Mouse (Mus musculus) cerebellum, adult (tissue): ENCODE results near the gene Fbh1.
A peak's percentile ranks its signal among the peaks of the same experiment; 100 is the strongest.

ENCODE experiments used
- ATAC-seq: cut with Nextera tagmentation; 2 replicates; pipeline ENCODE4 v1.9.2; 2017; ENCODE audit warnings: mild to moderate bottlenecking, moderate library complexity, mixed read lengths; ENCODE audit not compliant: insufficient number of reproducible peaks, low FRiP score, low TSS enrichment

Fbh1 gene

DNA sequence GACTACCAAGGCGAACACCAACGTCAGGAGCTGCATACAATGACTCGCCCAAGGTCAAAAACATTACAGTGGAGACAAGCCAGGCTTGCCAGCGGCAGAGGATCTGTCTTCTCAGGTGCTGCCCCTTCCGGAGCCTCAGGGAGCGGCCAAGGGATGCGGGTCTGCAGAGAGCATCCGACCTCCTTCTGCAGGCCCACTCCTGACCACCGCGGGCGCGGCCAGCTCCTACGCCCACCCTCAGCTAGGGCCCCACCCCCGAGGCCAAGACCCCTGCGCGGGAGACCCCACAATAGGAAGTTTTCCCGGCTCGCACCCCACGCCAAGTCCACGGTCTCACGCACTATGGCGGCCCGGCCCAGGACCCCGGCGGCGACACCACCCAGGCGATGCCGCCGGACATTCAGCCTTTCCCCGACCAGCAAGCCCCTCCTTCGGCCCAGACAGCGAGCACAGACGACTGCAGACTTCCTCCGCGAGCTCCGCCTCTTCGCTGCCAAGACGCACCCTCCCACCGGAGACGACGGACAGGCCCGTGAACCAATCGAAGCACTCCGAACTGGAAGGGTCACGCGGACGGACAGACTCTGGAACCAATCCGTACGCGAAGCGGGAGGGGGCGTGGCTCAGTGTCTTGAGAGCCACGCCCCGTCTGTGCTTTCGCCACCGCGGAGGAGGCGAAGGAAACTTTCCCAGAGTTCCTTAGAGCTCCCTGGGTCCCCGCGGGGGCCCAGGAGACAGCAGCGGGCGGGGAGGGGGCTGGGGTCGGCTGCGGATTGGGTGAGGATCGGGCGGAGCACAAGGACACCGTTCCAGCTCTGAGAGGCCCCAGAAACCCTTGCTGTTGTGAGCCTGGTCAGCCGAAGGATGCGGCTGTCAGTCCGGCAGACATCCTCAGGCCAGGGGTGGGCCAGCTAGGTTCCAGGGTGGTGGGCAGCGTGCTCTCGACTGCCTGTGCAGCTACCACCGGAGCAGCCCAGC is at the start of gene Fbh1, which contains the start of gene Ankrd16:
Gene Fbh1, minus strand, starts transcription at position 492 of the 978 bp plus-strand sequence.
Gene Ankrd16, plus strand, starts transcription at position 786 of the 978 bp plus-strand sequence.
- peak; percentile 92 for ATAC-seq

DNA sequence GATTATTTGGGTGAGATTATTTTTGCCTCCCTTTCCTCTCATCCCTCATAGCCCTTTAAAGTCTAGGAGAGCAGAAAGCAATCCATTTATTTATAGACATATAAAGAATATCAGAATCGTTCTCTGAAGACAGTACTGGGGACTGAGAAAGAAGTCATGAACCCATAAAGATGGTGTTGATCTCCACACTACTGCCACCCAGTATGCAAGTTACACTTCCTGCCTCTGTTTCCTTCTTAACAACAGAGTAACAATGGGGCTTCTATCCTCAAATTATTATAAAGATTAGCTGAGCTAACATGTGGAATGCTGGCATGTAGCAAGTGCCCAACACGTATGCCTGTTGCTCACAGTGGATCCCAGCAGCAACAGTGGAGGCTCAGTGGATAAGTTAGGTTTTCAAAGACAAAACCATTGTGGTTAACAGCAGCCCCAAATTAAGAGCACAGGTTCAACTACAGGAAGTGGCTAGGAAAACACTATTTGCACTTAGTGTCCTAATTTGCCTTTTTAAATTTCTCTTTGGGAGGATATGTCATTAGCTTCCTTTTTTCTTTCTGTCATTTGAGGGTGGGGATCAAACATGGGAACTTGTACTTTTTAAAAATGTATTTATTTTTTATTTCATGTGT is 24.0 kb upstream of the Fbh1 start:
- ATAC-seq: no peak

DNA sequence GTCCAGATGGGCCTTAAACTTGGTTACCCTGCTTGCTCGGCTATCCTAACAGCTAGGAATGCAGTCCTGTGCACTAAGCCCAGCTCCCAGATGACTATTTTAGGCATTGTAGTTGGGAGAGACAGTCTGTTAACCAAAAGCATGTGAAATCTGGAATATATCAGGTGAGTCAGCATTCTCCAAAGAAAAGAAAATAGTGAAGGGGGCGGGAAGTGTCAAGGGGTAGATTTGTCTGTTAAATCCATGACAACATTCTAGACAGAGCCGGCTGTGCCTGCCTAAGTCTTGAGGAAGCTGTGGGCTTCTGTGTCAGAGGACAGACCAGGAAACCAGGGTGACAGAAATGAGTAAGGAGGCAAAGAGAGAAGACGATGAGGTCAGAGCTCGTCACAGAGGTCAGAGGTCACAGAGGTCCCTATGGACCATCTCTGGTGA is 20.6 kb upstream of the Fbh1 start:
- no peak for ATAC-seq

DNA sequence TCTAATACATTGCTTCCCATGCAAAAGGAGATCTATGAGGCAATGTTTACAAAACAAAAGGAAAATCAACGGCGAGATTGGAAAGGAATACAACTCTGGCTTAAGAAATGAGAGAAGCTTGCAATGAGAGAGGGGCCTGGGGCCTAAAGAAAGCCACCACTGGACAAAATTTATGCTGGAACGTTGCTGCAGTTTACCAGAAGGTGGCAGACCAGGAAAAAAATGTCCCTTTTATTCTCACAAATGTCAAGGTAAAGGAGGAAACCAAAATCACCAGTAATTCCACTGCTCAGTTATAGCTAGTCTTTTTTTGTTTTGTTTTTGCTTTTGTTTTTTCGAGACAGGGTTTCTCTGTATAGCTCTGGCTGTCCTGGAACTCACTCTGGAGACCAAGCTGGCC is 17.3 kb upstream of the Fbh1 start:
- ATAC-seq: no peak

DNA sequence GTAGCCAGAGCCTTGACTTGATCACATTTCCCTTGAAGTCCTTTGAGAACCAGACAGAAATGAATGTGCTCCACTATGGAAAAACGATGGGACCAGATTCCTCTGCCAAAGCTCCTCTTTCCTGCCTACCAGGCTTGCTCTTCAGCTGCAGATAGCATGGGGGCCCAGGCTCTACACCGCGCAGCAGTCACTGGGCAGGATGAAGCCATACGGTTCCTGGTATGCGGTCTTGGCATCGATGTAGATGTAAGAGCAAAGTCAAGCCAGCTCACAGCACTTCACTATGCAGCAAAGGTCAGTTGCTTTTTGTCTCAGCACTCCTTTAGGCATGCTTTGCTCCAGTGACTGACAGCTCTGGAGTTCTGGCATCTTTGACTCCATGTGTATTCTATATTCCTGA is 6.8 kb upstream of the Fbh1 start:
- ATAC-seq: peak; percentile 89

DNA sequence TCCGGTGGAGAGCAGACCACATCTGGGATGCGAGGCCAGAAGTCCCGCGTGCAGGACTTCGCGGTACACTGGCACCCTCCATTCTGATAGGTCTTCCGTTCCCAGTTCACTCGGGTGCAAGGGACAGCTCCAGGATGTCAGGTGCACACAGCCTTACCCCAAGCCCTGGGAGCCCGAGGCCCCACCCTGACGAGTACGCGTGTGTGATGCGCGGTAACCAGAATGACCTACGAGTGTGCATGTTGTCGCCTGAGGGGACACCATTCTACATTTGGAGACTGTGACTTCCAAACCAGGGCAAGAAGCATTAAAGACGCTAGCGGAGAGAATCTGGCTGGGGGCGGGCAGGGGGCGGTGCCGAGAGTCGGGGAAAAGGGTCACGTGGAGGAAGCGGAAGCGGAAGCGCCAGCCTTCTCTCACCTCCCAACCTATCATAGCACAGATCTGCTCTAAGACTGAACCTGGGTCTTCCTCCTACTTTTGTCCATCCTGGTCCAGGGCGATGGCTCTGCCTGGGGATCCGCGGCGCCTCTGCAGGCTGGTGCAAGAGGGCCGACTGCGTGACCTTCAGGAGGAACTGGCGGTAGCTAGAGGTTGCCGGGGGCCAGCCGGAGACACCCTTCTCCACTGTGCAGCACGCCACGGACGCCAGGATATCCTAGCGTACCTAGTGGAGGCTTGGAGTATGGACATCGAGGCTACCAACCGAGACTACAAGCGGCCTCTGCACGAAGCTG is 873 bp upstream of the Fbh1 start:
- ATAC-seq: peak; percentile 85

DNA sequence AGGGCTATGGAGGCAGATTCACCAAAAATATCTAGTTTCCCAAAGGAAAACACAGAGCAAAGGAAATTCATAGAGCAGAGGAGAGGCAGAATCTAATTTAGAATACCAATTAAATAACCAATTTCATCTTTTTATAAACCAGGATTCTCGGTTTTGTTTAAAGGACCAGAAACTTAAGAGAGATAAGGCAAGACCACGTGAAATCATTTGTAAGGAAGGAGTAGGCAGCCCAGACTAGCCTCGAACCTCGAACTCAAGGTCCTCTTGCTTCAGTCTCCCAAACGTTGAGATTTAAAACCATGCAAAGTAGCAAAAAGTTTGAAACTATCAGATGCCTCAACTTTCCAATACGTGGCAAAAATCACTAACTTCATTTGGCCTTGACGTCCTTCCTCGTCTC is 967 bp downstream of the Fbh1 start:
- no peak for ATAC-seq

DNA sequence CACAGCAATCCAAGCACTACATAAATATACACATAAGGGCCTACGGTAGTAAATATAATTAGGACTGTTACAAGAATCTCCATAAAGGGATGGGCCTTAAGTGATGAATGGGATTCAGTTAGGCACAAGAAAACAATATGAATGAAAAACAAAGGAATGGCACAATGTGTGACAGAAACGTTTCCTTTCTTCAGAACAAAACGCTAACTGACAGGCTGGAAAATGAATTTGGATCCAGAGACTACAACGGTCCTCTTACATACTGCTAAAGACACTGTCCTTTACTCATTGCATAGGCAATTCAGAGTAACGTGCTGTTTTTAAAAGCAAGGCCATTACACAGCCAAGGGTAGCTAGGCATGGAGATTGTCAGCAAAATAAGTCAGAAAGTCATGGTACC is 2.3 kb downstream of the Fbh1 start:
- no peak for ATAC-seq

DNA sequence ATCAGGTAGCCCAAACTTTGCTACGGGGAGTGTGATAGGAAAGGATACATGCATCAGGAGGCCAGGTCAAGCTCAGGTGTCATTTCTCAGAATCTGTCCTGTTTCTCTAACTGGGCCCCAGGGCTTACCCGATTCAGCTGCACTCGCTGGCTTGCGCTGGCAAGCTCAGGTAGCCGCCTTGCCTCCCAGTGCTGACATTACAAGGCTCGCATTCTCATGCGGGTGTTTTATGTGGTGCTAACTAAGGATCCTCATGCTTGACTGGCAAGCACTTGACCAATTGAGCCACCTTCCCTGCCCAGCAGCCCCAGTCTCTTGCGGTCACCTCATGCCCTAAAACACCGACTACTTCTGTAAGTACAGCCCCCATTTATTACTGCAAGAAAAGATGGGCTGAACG is 3.0 kb downstream of the Fbh1 start:
- ATAC-seq: no peak

DNA sequence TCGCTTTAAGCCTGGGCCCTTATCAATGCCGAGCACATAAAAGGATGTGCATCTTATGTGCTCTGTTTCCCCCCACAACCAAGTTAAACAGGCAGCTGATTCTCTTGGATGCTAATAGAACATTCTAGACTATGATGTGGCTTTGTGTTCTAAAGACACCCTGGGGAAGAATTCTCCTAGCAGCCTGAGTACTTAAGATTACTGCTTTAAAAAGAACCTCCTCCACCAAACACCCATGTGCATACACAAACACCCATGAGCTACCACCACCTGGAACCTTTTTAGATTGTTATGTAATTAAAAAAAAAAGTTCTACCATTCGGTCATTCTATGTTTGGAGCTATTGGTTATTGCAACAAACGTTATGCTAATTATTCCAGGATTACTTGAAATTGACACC is 5.0 kb downstream of the Fbh1 start:
- ATAC-seq: no peak

DNA sequence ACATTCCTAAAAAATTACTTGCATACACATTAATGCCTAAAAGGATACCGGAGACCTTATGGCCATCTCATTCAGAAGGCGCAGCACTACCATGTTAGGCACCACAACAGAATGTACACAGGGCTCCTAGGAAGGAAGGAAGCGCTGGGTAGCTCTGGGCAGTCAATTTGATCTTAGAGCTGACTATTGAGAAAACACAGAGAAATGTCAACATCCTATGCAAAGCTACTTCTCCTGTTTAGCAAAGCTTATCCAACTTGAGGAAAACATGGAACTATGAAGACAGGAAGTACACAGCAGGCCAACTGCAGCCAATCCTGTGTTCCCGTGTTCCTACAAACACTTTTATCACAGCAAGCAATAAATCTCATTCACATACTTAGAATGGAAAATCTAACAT is 5.7 kb downstream of the Fbh1 start:
- no peak for ATAC-seq

DNA sequence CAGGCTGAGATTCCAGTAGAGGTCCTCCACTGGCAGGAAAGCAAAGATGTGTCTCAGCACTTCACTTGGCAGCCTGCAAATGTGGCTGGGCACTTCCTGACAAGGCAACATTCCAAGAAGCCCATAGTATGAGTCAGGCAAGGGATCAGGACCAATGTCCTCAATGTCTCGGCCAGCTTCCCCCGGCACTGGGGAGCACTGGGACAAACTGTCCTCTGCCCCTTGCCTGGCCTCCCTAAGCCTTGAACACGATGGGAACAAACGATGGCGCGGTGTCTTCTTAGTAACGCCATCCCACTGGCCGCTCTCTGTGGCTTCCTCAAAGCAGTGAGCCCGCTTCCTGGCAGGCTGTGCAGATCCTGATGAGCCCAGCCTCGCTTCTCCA is 10.2 kb downstream of the Fbh1 start:
- ATAC-seq: 0 out of 2 replicates have a peak, but pooled peaks have one; percentile 19

DNA sequence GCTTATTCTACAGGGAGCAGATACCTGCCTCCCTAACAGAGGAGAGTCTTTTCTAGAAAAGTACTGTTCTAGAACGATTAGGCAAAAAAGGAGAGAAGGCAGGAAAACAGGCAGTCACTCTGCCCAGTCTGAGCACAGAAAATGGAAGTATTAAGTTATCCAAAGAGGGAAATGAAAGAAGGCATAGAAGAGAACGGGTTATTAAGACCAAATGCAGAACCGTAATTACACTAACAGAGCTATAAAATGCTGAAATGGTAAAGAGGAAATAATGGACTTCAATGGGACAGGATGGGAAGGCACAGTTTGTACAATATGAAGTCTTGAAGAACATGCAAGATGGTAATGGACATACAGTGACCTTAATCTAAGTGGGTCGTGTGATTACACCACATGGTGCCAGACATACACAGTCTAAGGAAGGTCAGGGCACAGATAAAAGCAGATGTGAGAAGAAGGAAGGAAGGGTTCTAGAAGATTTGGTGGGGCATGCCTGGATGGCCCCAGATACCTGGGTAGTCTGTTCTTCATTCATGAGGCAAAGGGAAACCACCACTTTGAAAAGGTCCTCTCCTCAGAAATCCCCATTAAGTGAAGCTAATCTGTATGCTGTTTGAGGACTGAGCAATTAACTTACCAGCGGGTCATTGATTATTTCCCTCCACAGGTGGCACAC is 10.8 kb downstream of the Fbh1 start:
- no peak for ATAC-seq

DNA sequence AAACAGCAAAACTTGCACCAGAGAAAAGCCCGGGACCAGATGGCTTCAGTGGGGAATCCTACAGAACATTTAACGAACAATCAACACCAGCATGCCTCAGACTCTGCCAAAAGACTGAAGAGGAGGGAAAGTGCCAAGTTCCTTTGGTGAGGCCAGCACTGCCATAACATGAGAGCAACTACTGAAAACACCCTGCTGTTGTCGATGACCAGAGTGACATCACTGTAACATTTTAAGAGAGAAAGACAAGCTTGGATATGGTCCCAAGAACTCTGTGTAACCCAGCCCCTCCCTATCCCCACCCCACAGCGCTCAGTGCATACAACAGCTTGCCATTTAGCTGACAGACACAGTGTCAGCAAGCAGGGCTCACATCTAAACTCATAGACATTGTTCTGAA is 11.7 kb downstream of the Fbh1 start:
- 0 out of 2 replicates have a peak, but pooled peaks have one; percentile 37 for ATAC-seq

DNA sequence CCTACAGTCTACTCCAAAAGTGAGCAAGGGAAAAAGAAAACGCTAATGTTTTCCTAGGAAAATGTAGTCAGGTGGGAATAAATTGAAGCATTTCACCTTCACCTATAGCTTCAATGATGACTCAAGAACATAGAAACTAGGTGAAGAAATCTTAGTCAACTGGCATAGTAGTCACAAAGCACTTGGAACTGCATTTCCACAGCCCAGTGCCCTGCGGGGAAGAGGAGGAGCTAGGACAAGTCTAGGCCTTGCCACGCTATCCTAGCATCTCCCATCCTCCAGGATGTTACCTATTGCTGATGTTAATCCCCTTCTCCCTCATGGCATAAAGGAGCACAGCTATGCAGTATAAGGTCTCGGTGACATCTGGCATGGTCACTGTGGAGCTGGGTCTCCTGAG is 14.8 kb downstream of the Fbh1 start:
- ATAC-seq: no peak

DNA sequence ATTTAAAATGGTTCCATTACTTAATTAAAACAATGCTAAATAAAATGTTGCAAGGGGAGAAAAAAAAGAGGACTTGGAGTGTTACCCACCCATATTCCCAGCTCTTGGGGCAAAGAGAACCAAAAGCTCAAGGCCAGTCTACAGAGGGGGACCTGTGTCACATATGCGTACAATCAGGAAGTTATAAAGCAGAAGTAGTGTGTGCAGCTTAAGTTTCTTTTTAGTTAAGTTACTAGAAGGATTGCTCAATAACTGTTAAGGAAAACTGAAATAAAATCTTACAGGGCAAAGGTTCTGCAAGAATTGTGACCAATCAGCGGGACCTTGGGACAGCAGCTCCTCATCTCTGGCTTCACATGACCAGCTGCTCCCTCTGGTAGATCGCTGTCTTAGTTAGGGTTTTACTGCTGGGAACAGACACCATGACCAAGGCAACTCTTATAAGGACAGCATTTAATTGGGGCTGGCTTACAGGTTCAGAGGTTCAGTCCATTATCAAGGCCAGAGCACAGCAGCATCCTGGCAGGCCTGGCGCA is 37.8 kb downstream of the Fbh1 start:
- no peak for ATAC-seq

DNA sequence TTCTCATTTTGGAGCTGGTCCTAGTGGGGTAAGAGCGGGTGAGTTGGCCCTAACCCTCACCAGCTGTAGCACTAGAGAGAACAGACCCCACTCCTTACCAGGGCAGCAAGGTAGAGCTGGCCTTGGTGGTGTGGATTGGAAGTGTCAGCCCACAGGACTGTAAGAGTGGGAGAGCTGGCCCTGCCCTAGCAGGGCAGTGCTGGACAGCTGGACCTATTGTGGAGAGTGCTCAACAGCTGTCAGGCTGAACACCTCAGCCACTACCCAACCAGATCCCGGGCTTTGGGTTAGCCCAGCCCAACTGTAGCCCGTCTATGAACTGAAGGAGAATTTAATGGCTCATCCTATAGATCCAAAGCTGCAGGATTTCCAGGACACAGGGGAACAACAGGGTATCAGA is 38.6 kb downstream of the Fbh1 start:
- ATAC-seq: no peak

DNA sequence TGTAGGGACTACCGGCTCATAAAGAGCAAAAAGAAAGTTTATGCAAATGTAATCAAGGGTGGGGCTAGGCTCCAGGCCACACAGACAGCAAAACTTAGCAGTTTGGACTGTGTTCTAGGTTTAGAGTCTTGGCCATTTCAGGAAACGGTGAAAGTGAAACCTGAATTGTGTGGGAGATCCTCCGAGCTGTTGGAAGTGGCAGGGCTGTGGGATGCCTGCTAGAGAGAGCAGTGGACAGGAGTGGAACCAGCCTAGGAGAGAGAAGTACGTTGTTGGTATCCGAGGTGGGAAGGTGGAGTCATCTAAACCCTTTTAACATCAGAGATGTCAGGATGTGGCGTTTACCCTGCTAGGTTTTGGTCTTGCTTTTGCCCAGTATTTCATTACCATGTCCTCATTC is 41.5 kb downstream of the Fbh1 start:
- ATAC-seq: no peak

DNA sequence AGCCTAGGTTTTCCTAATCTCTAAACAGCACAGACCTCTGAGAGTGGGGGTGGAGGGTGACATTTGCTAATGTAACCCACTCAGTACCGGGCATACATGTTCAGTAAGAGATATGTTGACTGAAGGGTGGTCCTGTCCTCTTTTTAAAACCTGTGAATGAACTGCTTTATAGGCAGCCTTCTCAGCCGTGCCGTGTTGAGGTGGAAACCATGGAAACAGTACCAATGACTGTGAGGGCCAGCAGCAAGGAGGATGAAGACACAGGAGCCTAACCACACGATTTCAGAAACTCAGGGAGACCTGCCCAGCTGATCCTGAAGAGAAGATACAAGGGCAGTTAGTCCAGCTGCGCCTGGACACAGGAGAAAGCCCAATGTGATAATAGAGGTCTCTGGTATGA is 44.4 kb downstream of the Fbh1 start:
- ATAC-seq: 0 out of 2 replicates have a peak, but pooled peaks have one; percentile 6

DNA sequence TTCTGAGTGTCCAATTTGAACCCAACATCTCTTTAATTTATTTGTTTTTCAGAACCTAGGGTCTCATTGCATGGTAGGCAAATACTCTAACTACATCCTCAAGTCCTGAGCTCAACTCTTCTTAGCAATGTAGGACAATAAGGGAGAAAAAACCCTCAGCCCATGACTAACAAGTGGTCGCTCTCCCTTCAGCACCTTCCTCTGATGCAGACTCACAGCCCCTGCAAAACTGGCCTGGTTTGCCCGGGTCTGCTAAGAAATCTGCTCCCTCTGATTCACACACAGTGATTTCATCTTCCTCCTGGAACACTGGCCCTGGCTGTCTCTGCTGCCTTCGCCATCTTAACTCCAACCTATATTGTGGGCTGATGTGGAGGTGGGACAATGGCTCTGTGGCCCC is 48.3 kb downstream of the Fbh1 start:
- no peak for ATAC-seq
